ENCODE assay signal across 8 mouse cellular contexts in the genomic region with DNA sequence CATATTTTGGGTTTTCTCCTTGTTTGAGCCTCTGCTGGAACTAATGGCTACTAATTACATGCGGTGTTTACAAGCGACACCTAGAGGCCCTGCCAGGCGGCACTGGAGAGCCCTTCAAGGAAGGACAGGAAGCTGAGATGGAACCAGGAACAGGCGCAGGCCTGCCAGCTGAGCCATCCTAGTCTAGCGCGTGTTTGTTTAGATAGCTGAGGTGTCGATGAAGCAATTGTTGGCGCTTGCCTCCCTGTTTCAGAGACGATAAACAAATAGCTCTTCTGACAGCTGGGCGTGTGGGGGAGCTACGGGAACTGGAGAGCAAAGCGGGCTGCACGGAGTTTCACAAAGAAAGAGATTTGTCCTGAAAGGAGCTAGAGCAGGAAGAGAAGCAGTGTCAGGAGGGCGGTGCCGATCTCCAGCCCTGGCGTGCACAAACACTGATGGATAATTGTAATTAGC.
DNase-seq lines count a peak whose midpoint lies in the region; ATAC-seq lines count a peak whose summit lies in the region.

No protein-coding gene starts in this region.

- no peaks in the 10 kb centered on the region for H3K27me3 ChIP-seq in kidney, embryonic 14.5 days (ENCODE audit: control insufficient read depth, insufficient read depth, low read length)
- no peaks in the 10 kb centered on the region for H3K27me3 ChIP-seq in hindbrain, embryonic 13.5 days

- no peaks in the 10 kb centered on the region; the same call in 1 of the 2 replicates for H3K9me3 ChIP-seq in kidney, embryonic 14.5 days (ENCODE audit: control insufficient read depth, low read length)
- 0 out of 2 replicates have a peak, but pooled peaks cover 2% of the 10 kb centered on the region for H3K9me3 ChIP-seq in hindbrain, embryonic 13.5 days

- no peak overlapping the region for H3K9ac ChIP-seq in kidney, embryonic 14.5 days (ENCODE audit: low read depth, low read length)
- H3K9ac ChIP-seq in hindbrain, embryonic 13.5 days: no peak overlapping the region

- 22% methylated on average over 16 of the region's 16 CpGs for WGBS in kidney, embryonic 14.5 days
- 42% methylated on average over 16 of the region's 16 CpGs for WGBS in hindbrain, embryonic 13.5 days

- H3K36me3 ChIP-seq in kidney, embryonic 14.5 days (ENCODE audit: control insufficient read depth, insufficient read depth, low read length): no peaks in the 10 kb centered on the region
- no peaks in the 10 kb centered on the region for H3K36me3 ChIP-seq in hindbrain, embryonic 13.5 days

- H3K4me2 ChIP-seq in kidney, embryonic 14.5 days (replicated peaks; ENCODE audit: low read depth, low read length): no peak overlapping the region
- no peak overlapping the region for H3K4me2 ChIP-seq in hindbrain, embryonic 13.5 days

- no peak overlapping the region for H3K27ac ChIP-seq in kidney, embryonic 14.5 days (ENCODE audit: low read depth, low read length)
- H3K27ac ChIP-seq in hindbrain, embryonic 13.5 days: peak overlapping the region; percentile 68

- no peak overlapping the region for H3K4me3 ChIP-seq in kidney, embryonic 14.5 days (ENCODE audit: low read length)
- H3K4me3 ChIP-seq in hindbrain, embryonic 13.5 days: no peak overlapping the region

- ATAC-seq in kidney, embryonic 14.5 days (ENCODE audit: low FRiP score, low TSS enrichment): no peak
- ATAC-seq in hindbrain, embryonic 13.5 days (ENCODE audit: low FRiP score): peak; percentile 54; the same call in 1 of the 2 replicates

- H3K4me1 ChIP-seq in kidney, embryonic 14.5 days (ENCODE audit: control insufficient read depth, insufficient read depth, low read length): no peaks in the 10 kb centered on the region
- H3K4me1 ChIP-seq in hindbrain, embryonic 13.5 days (replicated peaks): 0 out of 2 replicates have a peak, but pooled peaks cover 7% of the 10 kb centered on the region

- peak; percentile 28 for DNase-seq in kidney, adult 11 months
- peak; percentile 23 for DNase-seq in embryo, embryonic 10.5 days (ENCODE audit: low spot score)
- DNase-seq in layer of hippocampus, postnatal 25 days (ENCODE audit: extremely low spot score in 1 of 2, low spot score in 1 of 2): peak; percentile 10 to 32
- DNase-seq in right cerebral cortex, postnatal 36 days (ENCODE audit: low spot score in 2 of 2): peak; percentile 11 to 21
- DNase-seq in gastrocnemius, postnatal 25 days: no peak
- no peak for DNase-seq in thymus, postnatal 10 days (ENCODE audit: low spot score in 2 of 2)

Comparison
In these comparisons a context has a peak if more than half of its experiments do, and no peak if none do; other contexts are left out.
1. DNase-seq: peak in kidney, adult 11 months (single experiment), embryo, embryonic 10.5 days (single experiment), layer of hippocampus, postnatal 25 days (2 of 2) and right cerebral cortex, postnatal 36 days (2 of 2); none in gastrocnemius, postnatal 25 days (single experiment) and thymus, postnatal 10 days (0 of 2).